Mouse (Mus musculus): ENCODE measurements around the gene Hectd4. TPM values are rescaled to one million over a fixed set of nuclear protein-coding genes. Genes with fewer than 3 reads are reported as not detected.
A peak's percentile ranks its signal among the peaks of the same experiment; 100 is the strongest.
"Not testable (repeated sequence)": the region's sequence is repeated elsewhere in the genome, so short reads cannot be mapped to it uniquely, and the experiment has no call there.

The Hectd4 gene
- polyA plus RNA-seq, 1 experiment from 2014 or later = 2.2 TPM

DNA sequence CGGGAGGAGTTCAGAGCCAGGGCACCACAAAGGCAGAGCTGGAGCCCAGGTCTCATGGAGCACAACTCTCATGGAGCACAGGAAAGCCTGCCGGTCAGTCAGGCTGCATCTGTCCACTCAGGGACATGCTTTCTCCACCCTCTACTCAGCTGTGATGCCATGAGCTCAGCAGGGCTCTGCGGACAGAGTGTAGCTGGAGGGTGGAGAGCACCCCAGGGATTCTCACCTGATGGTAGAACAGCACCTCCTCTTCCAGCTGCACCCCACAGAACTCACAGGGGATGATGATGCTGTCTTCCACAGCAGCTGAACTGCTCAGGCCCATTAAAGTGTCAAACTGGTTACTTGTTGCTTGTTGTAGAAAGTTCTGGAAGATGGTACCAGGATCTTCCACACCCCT lies 154.8 kb downstream of the Hectd4 start:
- H3K27me3 ChIP-seq (replicated peaks; ENCODE audit: control insufficient read depth, insufficient read depth, low read length) = no peaks in the 10 kb centered on the region
- no peak for TF ChIP-seq CTCF (IDR thresholded peaks at IDR 0.05; ENCODE audit: low read depth)
- H3K36me3 ChIP-seq (ENCODE audit: control insufficient read depth, insufficient read depth) = peaks cover 85% of the 10 kb centered on the region
- no peak overlapping the region for H3K27ac ChIP-seq (ENCODE audit: low read depth, low read length)
- no peak overlapping the region for H3K4me2 ChIP-seq (replicated peaks; ENCODE audit: low read depth)
- no peaks in the 10 kb centered on the region for H3K9me3 ChIP-seq (ENCODE audit: control insufficient read depth)
- no peak for ATAC-seq
- H3K4me3 ChIP-seq (ENCODE audit: low read depth, low read length) = no peak overlapping the region
- no peaks in the 10 kb centered on the region for H3K4me1 ChIP-seq (replicated peaks; ENCODE audit: control insufficient read depth, insufficient read depth, low read length)
- WGBS = 92% methylated on average over 3 of the region's 3 CpGs
- no peak overlapping the region for H3K9ac ChIP-seq (ENCODE audit: low read depth, low read length)

DNA sequence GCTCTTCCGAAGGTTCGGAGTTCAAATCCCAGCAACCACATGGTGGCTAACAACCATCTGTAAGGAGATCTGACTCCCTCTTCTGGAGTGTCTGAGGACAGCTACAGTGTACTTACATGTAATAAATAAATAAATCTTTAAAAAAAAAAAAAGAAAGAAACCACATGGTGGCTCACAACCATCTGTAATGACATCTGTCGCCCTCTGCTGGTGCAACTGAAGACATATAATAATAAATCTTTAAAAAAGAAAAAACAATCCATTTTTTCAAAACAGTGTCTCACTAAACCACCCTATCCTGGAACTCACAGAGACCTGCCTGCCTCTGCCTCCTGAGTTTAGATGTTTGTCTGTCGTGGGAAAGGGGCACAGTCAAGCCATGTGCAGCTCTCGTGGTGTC lies 157.0 kb downstream of the Hectd4 start:
- not testable (repeated sequence) for H3K27ac ChIP-seq (ENCODE audit: low read depth, low read length); H3K4me2 ChIP-seq (replicated peaks; ENCODE audit: low read depth); H3K4me1 ChIP-seq (replicated peaks; ENCODE audit: control insufficient read depth, insufficient read depth, low read length); H3K27me3 ChIP-seq (replicated peaks; ENCODE audit: control insufficient read depth, insufficient read depth, low read length); H3K9me3 ChIP-seq (ENCODE audit: control insufficient read depth); H3K4me3 ChIP-seq (ENCODE audit: low read depth, low read length); H3K9ac ChIP-seq (ENCODE audit: low read depth, low read length); ATAC-seq
- H3K36me3 ChIP-seq (ENCODE audit: control insufficient read depth, insufficient read depth) = peaks cover 93% of the 10 kb centered on the region
- TF ChIP-seq CTCF (IDR thresholded peaks at IDR 0.05; ENCODE audit: low read depth) = peak; percentile 64
- WGBS = 74% methylated on average over 5 of the region's 5 CpGs

DNA sequence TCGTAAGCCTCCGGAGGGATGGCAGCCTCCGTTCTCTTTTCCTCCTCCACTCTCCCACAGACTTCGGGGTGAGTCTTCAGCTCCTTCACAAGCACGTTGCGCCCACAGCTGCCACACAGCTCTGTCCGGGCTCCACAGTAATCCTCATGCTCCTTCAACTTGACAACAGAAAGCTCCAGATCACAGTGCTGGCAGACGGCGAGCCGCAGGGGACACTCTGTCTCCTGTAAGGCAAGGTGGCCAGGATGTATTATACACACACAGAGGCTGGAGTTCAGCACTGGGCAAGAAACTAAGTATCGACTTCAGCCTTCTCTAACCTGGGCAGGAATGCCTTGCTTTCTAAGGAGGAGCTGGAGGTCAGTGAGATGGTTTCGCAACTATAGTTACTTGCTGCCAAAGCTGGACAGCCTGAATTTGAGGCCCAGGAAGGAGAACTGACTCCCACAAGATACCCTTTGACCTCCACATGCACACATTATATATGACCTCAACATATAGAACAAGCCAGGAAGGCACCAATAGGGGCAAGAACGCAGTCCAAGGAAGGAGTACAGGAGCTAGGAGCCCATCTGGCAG lies 158.7 kb downstream of the Hectd4 start:
- peaks cover 78% of the 10 kb centered on the region for H3K36me3 ChIP-seq (ENCODE audit: control insufficient read depth, insufficient read depth)
- 88% methylated on average over 13 of the region's 13 CpGs for WGBS
- ATAC-seq = no peak

DNA sequence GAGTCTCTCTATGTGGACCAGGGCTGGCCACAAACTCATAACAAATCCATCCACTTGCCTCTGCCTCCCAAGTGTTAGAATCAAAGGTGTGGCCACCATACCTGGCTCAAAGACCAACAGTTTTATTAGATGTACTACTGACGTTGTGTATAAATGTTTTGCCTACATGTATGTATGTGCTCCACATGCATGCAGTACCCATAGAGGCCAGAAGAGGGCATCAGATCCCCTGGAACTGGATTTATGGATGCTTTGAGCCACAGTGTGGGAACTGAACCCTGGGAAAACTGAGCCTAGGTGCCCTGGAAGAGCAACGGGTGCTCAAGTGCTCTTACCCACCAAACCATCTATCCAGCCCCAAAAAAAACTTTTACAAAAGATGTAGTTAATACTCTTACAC lies 160.7 kb downstream of the Hectd4 start:
- Histone ChIP-seq H3K4me1 (replicated peaks; ENCODE audit: control insufficient read depth, insufficient read depth, low read length) (0 out of 2 replicates have a peak, but pooled peaks cover 3% of the 10 kb centered on the region), H3K9ac (ENCODE audit: low read depth, low read length) (no peak overlapping the region), H3K4me3 (ENCODE audit: low read depth, low read length) (no peak overlapping the region), H3K27me3 (replicated peaks; ENCODE audit: control insufficient read depth, insufficient read depth, low read length) (no peaks in the 10 kb centered on the region), H3K27ac (ENCODE audit: low read depth, low read length) (no peak overlapping the region), H3K9me3 (ENCODE audit: control insufficient read depth) (no peaks in the 10 kb centered on the region), H3K4me2 (replicated peaks; ENCODE audit: low read depth) (no peak overlapping the region), H3K36me3 (ENCODE audit: control insufficient read depth, insufficient read depth) (peaks cover 62% of the 10 kb centered on the region)
- TF ChIP-seq CTCF (IDR thresholded peaks at IDR 0.05; ENCODE audit: low read depth) = peak; percentile 70
- WGBS = 83% methylated on average over 2 of the region's 2 CpGs
- no peak for ATAC-seq

More for the DNA sequence above, 158.7 kb downstream of the Hectd4 start:
- Histone ChIP-seq H3K27me3 (replicated peaks; ENCODE audit: control insufficient read depth, insufficient read depth, low read length) (no peaks in the 10 kb centered on the region), H3K4me3 (ENCODE audit: low read depth, low read length) (no peak overlapping the region), H3K4me1 (replicated peaks; ENCODE audit: control insufficient read depth, insufficient read depth, low read length) (0 out of 2 replicates have a peak, but pooled peaks cover 3% of the 10 kb centered on the region), H3K4me2 (replicated peaks; ENCODE audit: low read depth) (no peak overlapping the region), H3K9me3 (ENCODE audit: control insufficient read depth) (no peaks in the 10 kb centered on the region), H3K27ac (ENCODE audit: low read depth, low read length) (no peak overlapping the region), H3K9ac (ENCODE audit: low read depth, low read length) (no peak overlapping the region)
- TF ChIP-seq CTCF (IDR thresholded peaks at IDR 0.05; ENCODE audit: low read depth) = no peak

DNA sequence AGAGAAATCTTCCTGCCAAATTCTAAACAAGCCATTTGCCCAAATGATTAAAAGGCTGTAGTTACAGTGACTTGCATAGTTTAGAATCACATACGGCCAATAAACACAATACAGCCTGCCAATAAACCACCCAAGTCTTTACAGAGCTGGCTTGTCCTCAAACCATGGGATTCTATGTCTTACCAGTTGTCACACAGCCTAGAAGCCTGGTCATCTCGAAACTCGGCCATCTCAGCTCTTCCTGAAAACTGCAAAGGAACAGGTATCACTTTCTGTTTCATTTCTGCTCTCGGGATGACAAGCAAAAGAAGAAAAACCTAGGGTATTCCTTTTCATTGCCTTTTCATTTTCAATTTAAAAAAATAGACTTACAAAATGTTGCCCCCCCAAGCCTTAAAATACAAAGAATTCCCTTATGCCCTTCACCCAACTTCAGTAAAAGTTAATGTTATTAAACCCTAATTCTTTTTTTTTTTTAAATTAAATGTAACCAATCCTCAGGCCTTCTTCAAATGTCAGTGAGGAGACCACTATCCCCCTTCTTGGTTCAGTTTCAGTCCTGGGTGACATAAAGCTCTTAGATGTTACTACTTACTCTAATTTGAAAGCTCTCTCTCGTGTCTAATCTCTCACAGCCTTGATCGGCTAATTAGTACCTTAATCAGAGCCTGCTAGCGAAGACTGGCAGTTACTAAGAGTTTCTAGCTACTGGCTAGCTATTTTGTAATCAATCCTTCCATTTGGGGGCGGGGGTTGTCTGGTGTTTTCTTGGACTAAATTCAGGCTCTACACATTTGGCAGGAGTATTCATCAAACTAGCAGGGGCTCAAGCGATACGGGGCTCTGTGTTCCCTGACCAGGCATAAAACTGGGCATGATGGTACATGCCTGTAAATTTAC lies 164.1 kb downstream of the Hectd4 start:
- no peak for TF ChIP-seq CTCF (IDR thresholded peaks at IDR 0.05; ENCODE audit: low read depth)
- Histone ChIP-seq H3K4me3 (ENCODE audit: low read depth, low read length) (peak overlapping the region; percentile 78), H3K36me3 (ENCODE audit: control insufficient read depth, insufficient read depth) (peaks cover 30% of the 10 kb centered on the region)

DNA sequence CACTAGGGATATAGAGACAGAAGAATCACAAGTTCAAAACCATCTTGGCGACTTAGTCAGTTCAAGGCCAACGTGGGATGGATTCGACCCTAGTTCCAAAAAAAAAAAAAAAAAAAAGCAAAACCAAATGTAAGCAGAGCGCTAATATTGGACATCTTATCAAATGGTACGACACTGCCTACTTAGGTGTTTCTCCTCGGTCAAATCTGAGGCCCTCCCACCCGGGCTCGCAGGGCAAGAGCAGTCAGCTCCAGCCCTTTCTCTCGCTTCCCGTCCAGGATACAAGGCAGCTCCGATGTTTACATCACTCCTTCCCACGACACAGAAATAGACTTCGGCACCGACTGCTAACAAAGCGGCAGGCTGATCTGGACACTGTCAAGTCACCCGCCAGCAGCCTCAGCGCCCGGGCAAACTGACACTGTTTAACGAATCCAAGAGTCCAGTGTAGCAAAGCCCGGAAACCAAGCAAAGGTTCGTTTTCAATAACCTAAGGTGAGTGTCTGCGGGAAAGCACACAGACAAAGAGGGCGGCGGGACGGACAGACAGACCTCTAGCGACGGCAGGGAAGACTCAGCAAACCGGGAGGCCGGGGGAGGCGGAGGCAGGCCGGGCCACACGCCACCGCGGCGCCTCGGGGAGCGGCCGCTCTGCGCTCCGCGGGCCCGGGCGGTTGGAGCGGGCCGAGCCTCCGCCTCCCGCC lies 164.9 kb downstream of the Hectd4 start:
- Histone ChIP-seq H3K4me2 (replicated peaks; ENCODE audit: low read depth) (peak overlapping the region; percentile 70), H3K4me1 (replicated peaks; ENCODE audit: control insufficient read depth, insufficient read depth, low read length) (0 out of 2 replicates have a peak, but pooled peaks cover 3% of the 10 kb centered on the region), H3K9me3 (ENCODE audit: control insufficient read depth) (no peaks in the 10 kb centered on the region), H3K27ac (ENCODE audit: low read depth, low read length) (peak overlapping the region; percentile 98), H3K9ac (ENCODE audit: low read depth, low read length) (peak overlapping the region; percentile 86), H3K36me3 (ENCODE audit: control insufficient read depth, insufficient read depth) (peaks cover 22% of the 10 kb centered on the region), H3K4me3 (ENCODE audit: low read depth, low read length) (peak overlapping the region; percentile 78), H3K27me3 (replicated peaks; ENCODE audit: control insufficient read depth, insufficient read depth, low read length) (no peaks in the 10 kb centered on the region)
- peak; percentile 66 for ATAC-seq
- 2% methylated on average over 37 of the region's 47 CpGs for WGBS
- no peak for TF ChIP-seq CTCF (IDR thresholded peaks at IDR 0.05; ENCODE audit: low read depth)

More for the DNA sequence above, 164.1 kb downstream of the Hectd4 start:
- no peak for ATAC-seq
- peak overlapping the region; percentile 98 for H3K27ac ChIP-seq (ENCODE audit: low read depth, low read length)
- 35% methylated on average over 10 of the region's 10 CpGs for WGBS
- H3K4me1 ChIP-seq (replicated peaks; ENCODE audit: control insufficient read depth, insufficient read depth, low read length) = 0 out of 2 replicates have a peak, but pooled peaks cover 3% of the 10 kb centered on the region
- H3K9ac ChIP-seq (ENCODE audit: low read depth, low read length) = peak overlapping the region; percentile 86
- H3K4me2 ChIP-seq (replicated peaks; ENCODE audit: low read depth) = peak overlapping the region; percentile 70
- H3K9me3 ChIP-seq (ENCODE audit: control insufficient read depth) = no peaks in the 10 kb centered on the region
- H3K27me3 ChIP-seq (replicated peaks; ENCODE audit: control insufficient read depth, insufficient read depth, low read length) = no peaks in the 10 kb centered on the region

Data from intestine, postnatal 0 days (tissue).